Mouse (Mus musculus) megakaryocyte-erythroid progenitor cell, adult 5 weeks (primary cell): Measurements from ENCODE around the gene Lmbrd2. TPM values are rescaled to one million over a fixed set of nuclear protein-coding genes. Genes with fewer than 3 reads are reported as not detected.

Source experiments
- polyA plus RNA-seq: library from polyadenylated mRNA; stranded (reverse); fragments of >175 nt; gene quantifications from 2 replicates; pipeline ENCODE4 v1.2.3, GENCODE M21; 2012

Lmbrd2 gene
- polyA plus RNA-seq, result 0.30 and 0.41 TPM in 2 replicates

DNA sequence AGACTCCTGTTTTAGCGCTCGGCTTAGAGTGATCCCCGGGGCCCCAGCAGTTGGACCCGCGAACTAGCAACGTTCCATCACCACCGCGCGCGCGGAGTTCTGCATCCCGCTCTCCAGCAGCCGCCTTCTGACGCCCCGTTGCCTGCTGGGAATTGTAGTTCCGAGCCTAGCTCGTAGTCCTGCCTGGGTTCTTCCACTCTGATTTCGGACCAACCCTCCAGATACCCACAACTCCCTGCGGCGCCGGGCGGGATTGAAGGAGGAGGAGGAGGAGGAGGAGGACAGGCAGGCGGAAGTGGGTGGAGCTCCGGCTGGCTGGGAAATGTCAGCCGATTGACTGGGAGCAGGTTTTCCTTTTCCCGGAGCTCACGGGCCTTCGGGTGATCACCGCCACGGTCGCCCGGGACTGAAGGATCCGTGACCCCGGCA is at the start of gene Lmbrd2:
Gene Lmbrd2 (plus strand): TSS at position 299 of the 429 bp plus-strand sequence.

GRCm38 (mm10) chr15:9155325-9155724 is 15.0 kb downstream of the Lmbrd2 start, which contains the start of gene Skp2:
Gene Skp2, minus strand, starts transcription at chr15:9155425.

Other genes with a start within 250 kb of the Lmbrd2 start
- gene Ranbp3l, start 172.6 kb upstream of the Lmbrd2 start, polyA plus RNA-seq, result not detected in 2 replicates
- gene Nadk2, start 69.3 kb upstream of the Lmbrd2 start, polyA plus RNA-seq, result 37.4 and 37.7 TPM in 2 replicates
- gene Skp2, start 14.9 kb downstream of the Lmbrd2 start, polyA plus RNA-seq, result 2.1 and 3.5 TPM in 2 replicates
- not detected in 2 replicates for gene Ugt3a1, start 136.3 kb downstream of the Lmbrd2 start, polyA plus RNA-seq
- not detected in 2 replicates for gene Ugt3a2, start 195.0 kb downstream of the Lmbrd2 start, polyA plus RNA-seq